Mouse (Mus musculus) cerebellum, adult 2 months (tissue): Measurements from ENCODE around the gene Tex46. TPM values are rescaled to one million over a fixed set of nuclear protein-coding genes. Genes with fewer than 3 reads are reported as not detected.

Experiments used
- DNase-seq, 2 experiments: peaks; one replicate each; pipeline ENCODE4 v3.0.0; 2021
- H3K27ac ChIP-seq: fragments of 200-500 bp; 2 replicates; pipeline ENCODE4 v1.5.1; 2012; ENCODE audit warnings: low read length, control low read depth, inconsistent platforms; ENCODE audit not compliant: insufficient read depth
- H3K27me3 ChIP-seq: fragments of 200-500 bp; 2 replicates; pipeline ENCODE4 v1.6.1; 2012; ENCODE audit warnings: inconsistent platforms, mild to moderate bottlenecking, low read length, moderate library complexity; ENCODE audit not compliant: control insufficient read depth, insufficient read depth
- H3K4me1 ChIP-seq: fragments of 200-500 bp; 2 replicates; pipeline ENCODE4 v1.6.1; 2011; ENCODE audit warnings: low read length; ENCODE audit not compliant: control insufficient read depth, insufficient read depth
- H3K4me3 ChIP-seq: fragments of 200-500 bp; replicated peaks from 2 replicates; pipeline ENCODE3; 2011; ENCODE audit warnings: mild to moderate bottlenecking, low read depth, low read length, control low read depth; ENCODE audit not compliant: insufficient read depth
- CTCF ChIP-seq: fragments of 200-500 bp; IDR thresholded peaks from 2 replicates; pipeline ENCODE4 v1.5.1; 2011; ENCODE audit warnings: low read depth, mild to moderate bottlenecking, control low read depth, low read length, moderate library complexity, borderline replicate concordance; ENCODE audit not compliant: insufficient read depth
- POLR2A ChIP-seq: fragments of 200-500 bp; IDR thresholded peaks from 2 replicates; pipeline ENCODE4 v1.6.1; 2011; ENCODE audit warnings: low read length, control low read depth, borderline replicate concordance; ENCODE audit not compliant: insufficient read depth
- WGBS: fragments of 180-500 bp; shearing (Covaris S2); methylation state at CpG from one replicate; pipeline ENCODE4 v1.1.7; 2018; 5-methylcytosine and 5-hydroxymethylcytosine counted together
- polyA plus RNA-seq: library from polyadenylated mRNA; depleted of rRNA; stranded (reverse); fragments of >200 nt; gene quantifications from 2 replicates; pipeline ENCODE4 v1.2.3, GENCODE M21; 2012; rRNA removed

Gene Tex46
- polyA plus RNA-seq, result not detected in 2 replicates

GRCm38 (mm10) chr4:136610387-136610856 is at the start of gene Tex46:
TSS of gene Tex46 (plus strand) at chr4:136610437.
- Histone ChIP-seq H3K27ac (no peak within 1 kb of the TSS), H3K4me3 (no peak within 1 kb of the TSS), H3K4me1 (no peaks in the 10 kb centered on the region), H3K27me3 (no peaks in the 10 kb centered on the region)
- DNase-seq, result no peak
- TF ChIP-seq POLR2A, result no peak
- TF ChIP-seq CTCF, result no peak
- 52% methylated on average over 4 of the region's 4 CpGs for WGBS

DNA sequence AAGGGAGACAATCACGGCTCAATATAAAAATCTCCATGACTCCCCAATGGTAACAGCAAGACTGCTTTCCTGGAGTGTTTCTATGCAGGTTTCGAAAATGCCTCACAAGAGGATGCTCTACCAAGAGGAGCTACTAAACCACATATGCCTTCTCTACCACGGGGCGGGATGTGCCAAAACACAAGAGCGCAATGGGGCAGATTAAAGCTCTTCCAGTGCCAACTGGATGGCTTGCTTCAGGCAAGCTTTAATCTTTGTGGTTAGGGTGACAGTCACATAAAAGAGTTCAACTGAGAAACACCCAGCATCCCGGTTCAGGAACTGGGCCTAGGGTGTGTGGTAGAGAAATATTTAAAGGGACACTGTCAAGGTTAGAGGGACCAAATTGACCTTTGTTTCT is 47.5 kb upstream of the Tex46 start:
- WGBS, result 17% methylated on average over 6 of the region's 6 CpGs
- TF ChIP-seq POLR2A, result no peak
- TF ChIP-seq CTCF, result no peak
- H3K27ac ChIP-seq, result no peak overlapping the region
- H3K4me3 ChIP-seq, result no peak overlapping the region
- 0 out of 2 replicates have a peak, but pooled peaks cover 4% of the 10 kb centered on the region for H3K4me1 ChIP-seq
- peak; percentile 42 to 69 for DNase-seq
- no peaks in the 10 kb centered on the region for H3K27me3 ChIP-seq

DNA sequence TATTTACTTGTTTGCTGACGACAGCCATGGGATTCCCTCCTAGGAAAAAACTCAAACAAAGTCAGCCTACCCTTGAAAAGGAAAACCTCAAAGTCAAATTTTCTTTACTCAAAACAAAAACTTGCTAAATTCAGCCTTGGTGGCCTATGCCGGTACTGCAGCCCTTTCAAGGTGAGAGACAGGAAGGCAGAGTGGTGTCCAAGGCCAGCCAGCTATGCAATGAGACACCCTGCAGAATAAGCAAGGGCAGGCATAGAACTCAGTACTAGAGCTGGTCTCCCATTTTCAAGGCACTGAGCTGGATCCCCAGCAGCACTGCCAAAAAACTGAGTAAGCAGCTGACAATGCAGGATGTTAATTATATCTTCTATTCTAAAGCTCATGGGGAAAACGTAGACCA is 41.6 kb upstream of the Tex46 start:
- no peak overlapping the region for H3K27ac ChIP-seq
- DNase-seq, result no peak
- no peak overlapping the region for H3K4me3 ChIP-seq
- H3K27me3 ChIP-seq, result no peaks in the 10 kb centered on the region
- 49% methylated on average over 3 of the region's 3 CpGs for WGBS
- TF ChIP-seq CTCF (no peak), POLR2A (no peak)
- H3K4me1 ChIP-seq, result 0 out of 2 replicates have a peak, but pooled peaks cover 4% of the 10 kb centered on the region

GRCm38 (mm10) chr4:136569998-136570397 is 40.2 kb upstream of the Tex46 start:
- H3K4me3 ChIP-seq, result no peak overlapping the region

DNA sequence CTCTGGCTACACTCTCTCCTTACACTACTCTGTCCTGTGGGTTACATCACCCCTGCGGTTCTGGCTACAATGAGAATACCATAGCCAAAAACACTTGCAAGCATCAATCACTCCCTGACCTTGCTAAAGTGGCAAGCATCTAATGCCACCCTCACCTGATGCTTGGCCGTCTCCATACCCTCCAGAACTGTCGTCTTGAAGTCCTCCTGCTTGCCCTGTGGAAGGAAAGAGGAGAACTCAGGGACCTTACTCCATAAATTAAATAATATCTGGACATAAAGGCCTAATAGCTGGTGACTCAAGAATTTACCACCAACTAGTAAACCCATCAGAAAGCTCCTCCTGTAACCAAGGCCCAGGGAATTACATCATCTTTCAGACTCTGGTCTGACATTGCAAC is 28.4 kb upstream of the Tex46 start:
- WGBS, result 92% methylated on average over 3 of the region's 3 CpGs
- no peaks in the 10 kb centered on the region for H3K27me3 ChIP-seq
- peaks cover 9% of the 10 kb centered on the region for H3K4me1 ChIP-seq
- no peak overlapping the region for H3K4me3 ChIP-seq
- no peak overlapping the region for H3K27ac ChIP-seq
- TF ChIP-seq CTCF, result no peak
- no peak for TF ChIP-seq POLR2A
- no peak for DNase-seq

More at GRCm38 (mm10) chr4:136569998-136570397, 40.2 kb upstream of the Tex46 start:
- TF ChIP-seq CTCF (no peak), POLR2A (no peak)
- H3K27me3 ChIP-seq, result no peaks in the 10 kb centered on the region
- H3K4me1 ChIP-seq, result 0 out of 2 replicates have a peak, but pooled peaks cover 4% of the 10 kb centered on the region
- DNase-seq, result no peak
- no peak overlapping the region for H3K27ac ChIP-seq

- TF ChIP-seq POLR2A (no peak), CTCF (no peak)
- no peak for DNase-seq
- no peak overlapping the region for H3K27ac ChIP-seq
- no peaks in the 10 kb centered on the region for H3K27me3 ChIP-seq
- WGBS, result 69% methylated on average over 4 of the region's 4 CpGs
- H3K4me3 ChIP-seq, result no peak overlapping the region
- peaks cover 19% of the 10 kb centered on the region for H3K4me1 ChIP-seq
These were observed 22.9 kb upstream of the Tex46 start for GRCm38 (mm10) chr4:136587221-136587827.

- TF ChIP-seq CTCF (no peak), POLR2A (no peak)
- Histone ChIP-seq H3K27me3 (no peaks in the 10 kb centered on the region), H3K4me1 (peaks cover 17% of the 10 kb centered on the region), H3K4me3 (no peak overlapping the region), H3K27ac (no peak overlapping the region)
- WGBS, result 88% methylated on average over 4 of the region's 4 CpGs
- DNase-seq, result no peak
These were observed 22.2 kb upstream of the Tex46 start for GRCm38 (mm10) chr4:136588003-136588402.

DNA sequence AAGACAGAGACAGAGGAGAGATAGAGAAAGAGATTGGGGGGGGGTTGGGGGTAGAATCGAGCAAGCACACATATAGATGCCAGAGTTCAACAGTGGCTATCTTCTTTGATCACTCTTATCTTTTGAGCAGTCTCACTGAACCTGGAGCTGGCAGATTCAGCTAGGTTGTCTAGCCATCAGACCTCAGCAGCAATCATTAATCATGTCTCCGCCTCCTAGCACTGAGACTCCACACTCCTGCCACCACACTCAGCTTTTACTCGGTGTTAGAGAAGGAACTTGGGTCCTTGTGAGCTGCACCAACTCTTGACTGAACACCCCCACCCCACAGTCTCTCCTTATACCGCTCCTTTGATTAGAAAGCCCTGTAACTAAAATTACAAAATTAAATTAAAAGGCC is 18.1 kb upstream of the Tex46 start:
- Histone ChIP-seq H3K4me1 (peaks cover 16% of the 10 kb centered on the region), H3K27ac (no peak overlapping the region), H3K27me3 (no peaks in the 10 kb centered on the region), H3K4me3 (no peak overlapping the region)
- WGBS, result 69% methylated on average over 4 of the region's 4 CpGs
- TF ChIP-seq POLR2A (no peak), CTCF (no peak)
- DNase-seq, result no peak
